Mouse (Mus musculus) lung, postnatal 10 days (tissue): ENCODE data around the gene Prpf40a.

Experiments used
- DNase-seq: peaks from one replicate; pipeline ENCODE4 v3.0.0; 2021

The Prpf40a gene

DNA sequence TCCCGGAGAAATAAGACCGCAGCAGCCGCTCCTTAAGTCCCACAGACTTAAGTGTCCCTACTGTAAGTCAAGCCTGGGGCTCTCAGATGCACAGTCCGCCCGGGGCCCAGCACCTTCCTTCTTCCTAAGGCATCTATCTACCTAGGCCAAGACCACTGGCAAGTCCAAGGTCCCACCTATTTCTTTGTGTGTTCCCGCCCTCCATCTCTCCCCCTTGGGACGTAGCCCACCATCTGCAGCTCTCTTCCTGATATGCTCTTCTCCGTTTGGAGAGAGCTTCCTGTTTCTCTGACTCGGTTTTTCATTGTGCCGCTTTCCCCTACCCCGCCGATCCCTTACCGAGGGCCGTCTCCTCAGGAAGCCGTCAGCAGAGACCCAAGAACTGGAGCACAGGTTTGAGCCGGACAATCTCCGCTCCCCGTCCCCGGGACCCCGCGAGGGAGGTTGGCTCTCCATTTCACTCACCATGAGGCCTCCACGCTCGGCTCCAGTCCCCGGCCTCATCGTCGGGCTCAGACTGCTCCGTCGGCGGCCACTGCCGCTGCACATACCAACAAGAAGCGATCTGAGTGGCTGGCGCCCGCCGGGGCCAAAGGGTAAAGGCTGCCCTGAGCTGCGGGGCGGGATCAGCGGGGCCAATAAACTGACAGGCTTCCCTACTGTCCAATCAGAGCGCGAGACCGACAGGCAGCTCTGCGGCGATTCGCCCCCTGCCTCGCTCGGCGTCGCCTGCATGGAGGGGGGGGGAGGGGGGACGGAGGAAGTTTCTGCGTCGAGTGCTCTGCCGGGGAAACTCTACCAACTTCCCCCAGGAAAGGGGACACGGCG is at the start of gene Prpf40a:
Prpf40a (minus strand) TSS at position 601 of the 828 bp plus-strand sequence.
- DNase-seq = peak; percentile 100

DNA sequence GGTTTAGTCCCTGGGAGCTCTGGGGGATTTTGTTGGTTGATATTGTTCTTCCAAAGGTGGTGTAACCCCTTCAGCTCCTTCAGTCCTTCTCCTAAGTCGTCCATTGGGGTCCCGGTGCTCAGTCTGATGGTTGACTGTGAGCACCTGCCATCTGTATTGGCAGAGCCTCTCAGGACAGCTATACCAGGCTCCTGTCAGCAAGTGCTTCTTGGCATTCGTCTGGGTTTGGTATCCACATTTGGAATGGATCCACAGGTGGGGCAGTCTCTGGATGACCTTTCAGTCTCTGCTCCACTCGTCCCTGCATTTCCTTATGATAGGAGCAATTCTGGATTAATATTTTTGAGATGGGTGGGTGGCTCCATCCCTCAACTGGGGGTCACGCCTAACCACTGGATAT is 31.2 kb upstream of the Prpf40a start:
- DNase-seq = no peak

DNA sequence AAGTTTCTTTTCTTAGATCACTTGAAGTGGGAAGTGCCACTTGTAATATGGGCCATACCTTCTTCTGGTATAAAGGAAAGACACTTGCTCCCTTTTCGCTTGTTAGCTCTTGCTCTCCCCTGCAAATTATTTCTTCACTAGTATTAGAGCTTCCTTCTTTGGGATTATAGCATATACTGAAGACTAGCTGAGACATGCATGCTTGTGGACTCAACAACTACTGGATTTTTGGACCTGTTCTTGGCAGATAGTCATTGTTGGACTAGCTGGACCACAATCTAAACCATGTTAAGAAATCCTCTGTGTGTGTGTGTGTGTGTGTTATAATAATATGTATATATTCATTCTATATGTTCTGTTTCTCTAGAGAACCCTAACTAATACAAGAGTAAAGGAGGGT is 22.4 kb upstream of the Prpf40a start:
- DNase-seq = no peak

DNA sequence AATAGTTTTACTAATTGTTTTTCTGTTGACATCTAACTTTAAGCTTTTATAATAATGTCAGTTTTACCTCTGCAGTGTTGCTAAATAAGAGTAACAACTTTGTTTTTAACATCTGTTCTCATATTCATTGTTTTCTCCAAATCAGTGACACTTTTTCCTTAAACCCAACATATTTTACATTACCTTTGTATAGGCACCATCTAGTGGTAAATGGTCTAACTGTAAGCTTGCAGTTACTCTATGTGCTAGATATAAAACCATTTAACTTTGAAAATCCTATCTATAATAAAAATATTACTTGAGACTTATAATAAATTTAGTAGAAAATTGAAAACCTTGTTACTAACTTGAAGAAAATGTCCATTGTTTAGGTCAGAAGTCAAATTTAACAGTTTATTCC is 15.7 kb upstream of the Prpf40a start:
- DNase-seq = no peak

DNA sequence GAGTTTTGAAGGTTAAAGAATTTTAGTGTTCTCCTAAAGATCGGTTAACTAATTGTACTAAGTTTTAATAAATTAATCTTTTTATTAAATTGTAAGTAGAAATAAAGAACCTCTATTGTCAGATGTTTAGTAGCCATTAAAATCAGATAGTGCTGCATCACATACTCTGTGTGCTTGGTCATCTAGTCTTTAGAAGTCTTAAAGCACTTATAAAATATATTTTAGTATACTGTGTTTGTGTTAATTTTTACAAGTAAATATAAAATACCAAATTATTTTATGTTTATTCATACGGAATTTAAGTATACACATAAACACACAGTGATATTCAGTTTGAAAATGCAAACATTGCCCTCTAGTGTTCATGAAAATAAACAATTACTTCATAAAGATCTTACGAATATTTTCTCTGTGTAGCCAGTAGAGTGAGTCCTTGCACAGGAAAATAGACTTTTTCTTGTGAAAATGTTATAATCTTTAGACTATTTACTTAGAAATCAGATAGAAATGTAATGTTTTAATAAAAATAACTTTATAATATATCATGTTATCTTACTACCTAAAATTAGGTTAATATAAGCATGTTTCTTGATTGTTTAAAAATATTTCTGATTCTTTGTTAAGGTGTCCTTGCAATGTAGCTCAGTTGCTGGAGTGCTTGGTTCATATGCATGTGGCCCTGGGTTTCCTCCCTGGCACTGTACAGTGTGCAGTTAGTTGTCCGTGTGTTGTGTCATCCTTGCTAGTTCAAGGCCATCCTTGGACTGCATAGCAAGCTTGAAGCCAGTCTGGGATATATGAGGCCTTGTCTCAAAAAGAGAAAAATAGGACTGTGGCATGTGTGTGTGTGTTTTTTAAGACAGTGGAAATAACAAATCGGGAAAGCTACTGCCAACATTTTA is 13.5 kb upstream of the Prpf40a start:
- no peak for DNase-seq

DNA sequence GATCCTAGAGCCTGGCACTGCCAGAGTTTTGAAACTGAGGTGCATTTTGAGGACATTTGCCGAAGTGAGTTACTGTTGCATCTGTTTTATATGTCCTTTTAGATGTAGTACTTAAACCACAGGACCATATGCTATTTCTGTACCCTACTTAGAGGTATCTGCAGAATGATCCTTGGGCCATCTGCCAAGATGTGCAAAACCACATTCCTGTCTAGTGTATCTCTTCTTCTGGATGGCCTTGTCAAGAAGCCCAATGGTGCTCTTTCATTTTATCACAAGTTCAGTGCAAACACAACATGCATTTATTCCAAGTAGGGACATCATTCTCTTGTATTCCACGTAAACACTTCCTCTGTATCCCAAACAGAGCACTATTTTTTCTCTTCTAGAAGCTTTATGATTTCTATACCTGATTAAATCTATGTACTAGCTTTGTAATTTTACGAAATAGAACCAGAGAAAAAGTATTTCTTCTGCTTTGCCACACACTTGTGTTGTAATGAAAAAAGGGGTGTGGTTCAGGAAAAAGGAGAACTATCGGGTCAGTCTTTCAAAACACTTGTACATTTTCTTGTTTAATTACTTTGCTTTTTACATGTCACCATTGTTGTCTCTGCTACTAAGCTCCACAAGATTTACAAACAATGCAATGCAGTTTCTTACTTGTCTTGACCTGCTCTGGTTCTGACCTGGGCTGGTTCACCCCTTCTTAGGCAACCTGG is 9.2 kb upstream of the Prpf40a start:
- DNase-seq = no peak

DNA sequence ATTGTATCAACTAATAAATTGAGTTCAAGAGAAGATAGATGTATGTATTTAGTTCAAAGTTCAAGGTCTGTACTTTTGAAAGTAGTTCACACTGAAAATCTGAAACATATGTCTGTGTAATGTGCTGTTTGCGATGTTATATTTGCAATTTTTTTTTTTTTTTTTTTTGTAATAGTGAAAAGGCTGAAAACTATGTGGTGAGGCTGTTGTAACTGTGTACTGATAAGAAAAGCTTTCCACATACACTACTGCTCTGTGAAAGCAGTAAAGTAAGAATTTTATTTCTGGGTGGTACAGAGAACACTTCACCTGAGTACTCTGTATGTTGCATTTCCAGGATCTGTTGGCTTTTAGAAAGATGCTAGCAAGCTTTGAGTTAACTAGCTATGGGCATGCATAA is 8.1 kb upstream of the Prpf40a start:
- DNase-seq = no peak

DNA sequence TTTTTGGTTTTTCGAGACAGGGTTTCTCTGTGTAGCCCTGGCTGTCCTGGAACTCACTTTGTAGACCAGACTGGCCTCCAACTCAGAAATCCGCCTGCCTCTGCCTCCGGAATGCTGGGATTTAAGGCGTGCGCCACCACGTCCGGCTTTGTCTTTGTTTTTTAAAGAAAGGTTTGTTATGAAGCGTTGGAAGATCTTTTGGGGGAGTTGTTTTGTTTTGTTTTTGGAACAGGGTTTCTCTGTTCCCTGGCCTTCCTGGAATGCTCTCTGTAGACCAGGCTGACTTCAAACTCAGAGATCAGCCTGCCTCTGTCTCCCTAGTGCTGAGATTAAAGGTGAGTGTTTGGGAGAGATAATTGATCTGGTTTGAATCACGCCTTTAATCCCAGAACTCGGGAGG is 5.3 kb upstream of the Prpf40a start:
- DNase-seq = no peak

DNA sequence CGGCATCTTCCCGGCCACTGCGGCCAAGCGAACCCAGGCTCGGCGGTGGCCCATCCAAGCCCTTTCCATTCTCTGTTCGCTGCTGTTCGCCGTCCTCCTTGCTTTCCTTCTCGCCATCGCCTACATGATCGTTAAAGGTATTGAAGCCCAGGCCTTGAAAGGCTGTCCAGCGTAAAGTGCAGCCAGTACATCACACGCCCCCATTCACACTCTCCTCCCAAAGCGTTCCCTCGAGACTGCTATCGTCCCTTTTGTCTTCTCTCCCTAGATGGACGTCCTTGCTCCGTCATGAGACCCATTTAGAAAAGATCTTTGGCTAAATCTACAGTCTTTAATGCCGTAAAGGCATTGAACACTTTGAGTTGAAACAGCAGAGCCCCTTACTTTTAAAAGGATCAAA is 1.3 kb upstream of the Prpf40a start:
- no peak for DNase-seq

DNA sequence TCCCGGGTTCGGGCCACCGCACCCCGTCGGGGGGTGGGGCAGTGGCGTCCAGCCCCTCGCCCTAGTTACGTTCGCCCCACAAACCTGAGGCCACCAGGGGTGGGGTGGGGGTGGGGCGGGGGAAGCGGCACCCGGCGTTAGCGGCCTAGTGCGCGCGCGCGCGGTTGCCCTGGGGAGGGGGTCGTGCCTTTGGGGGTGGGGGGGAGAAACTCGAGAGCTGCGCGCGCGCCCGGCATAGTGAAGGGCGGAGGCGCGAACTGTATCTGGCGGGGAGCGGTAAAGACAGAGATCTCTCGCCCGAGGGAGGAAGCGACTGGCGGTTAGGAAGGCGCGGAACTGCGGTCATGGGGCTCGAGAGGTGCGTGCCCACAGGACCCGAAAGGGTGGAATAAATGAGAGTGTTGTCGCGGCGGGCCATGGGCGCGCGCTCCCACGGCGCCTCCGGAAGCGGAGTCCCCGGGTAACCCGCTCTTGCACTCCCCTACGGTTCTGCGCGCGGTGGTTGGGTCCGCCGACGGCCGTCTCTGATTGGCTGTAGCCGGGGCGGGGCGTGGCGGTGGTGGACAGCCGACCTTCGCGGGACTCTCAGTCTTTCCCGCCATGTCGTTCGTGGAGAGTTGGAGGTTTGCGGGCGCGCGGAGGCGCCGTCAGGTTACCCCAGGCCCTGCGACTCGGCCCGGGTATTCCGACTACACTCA is 588 bp upstream of the Prpf40a start, which contains the start of gene Arl6ip6:
Arl6ip6 (plus strand) TSS at position 204 of the 698 bp plus-strand sequence.
- DNase-seq = peak; percentile 99

DNA sequence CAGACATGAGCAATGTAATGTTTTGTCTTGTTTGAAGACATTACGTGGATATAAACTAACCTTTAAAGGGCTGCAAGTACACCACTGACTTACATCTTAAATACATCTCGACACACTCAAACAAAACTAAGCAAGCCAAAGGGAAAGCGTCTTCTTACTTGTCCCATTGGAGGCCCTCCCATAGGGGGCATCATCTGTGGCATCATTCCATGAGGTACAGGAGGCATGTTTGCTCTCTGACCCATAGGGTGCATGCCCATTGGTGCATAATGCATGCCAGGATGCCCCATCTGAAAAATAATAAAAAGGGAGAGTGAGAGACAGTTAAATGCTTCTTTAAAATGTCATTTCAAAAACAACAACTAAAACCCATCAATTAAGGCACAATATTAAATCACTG is 1.3 kb downstream of the Prpf40a start:
- peak; percentile 10 for DNase-seq

DNA sequence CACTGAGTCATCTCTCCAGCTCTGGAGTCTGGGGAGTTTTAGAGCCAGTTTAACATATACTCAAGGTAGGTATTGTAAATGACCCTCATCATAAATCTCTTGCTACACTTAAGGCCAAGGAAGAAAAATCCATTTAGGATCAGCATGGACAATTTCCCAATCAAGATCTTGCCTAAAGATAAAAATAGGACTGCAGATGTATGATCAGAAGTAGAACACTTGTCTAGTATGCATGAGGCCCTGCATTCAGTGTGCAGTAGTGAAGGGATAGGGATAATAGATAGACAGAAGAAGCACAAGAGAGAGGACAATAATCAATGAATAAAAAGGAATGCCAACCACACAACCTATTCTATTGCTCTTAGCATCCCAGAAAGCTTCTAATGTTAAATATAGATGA is 11.2 kb downstream of the Prpf40a start:
- DNase-seq = no peak

DNA sequence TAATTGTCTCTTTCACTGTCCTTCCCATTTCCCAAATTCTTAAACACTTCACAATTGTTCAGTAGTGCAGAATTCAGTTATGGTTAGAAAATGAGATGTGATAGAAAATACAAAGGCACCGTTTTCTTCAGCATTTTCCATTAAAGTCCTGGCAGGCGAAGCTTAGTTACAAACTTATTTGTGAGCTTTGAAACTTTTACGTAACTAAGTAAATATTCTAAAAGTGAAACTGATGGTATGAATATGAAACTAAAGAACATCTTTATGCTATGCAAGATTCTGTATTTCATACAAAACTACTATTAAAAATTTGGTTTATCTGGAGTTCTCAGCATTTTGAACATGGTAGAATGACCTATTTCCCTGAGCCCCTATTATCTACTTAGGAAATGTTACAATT is 12.1 kb downstream of the Prpf40a start:
- no peak for DNase-seq

DNA sequence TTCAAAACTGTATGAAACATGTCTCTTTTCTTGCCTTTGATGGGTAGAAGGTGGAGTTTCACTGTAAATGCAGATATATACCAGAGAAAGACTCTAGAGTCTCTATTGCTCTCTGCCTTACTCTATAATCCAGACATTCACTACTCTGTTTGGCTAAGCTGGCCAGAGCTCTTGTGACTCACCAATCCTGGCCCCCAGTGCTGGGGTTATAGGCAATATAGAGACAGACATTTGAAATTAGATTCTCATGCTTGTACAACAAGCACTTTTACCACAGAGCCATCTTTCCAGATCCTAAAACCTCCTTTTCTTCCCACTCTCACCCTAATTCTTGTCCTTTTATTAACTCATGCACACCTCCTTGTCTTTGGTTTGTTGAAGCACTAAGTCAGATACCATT is 17.1 kb downstream of the Prpf40a start:
- no peak for DNase-seq

DNA sequence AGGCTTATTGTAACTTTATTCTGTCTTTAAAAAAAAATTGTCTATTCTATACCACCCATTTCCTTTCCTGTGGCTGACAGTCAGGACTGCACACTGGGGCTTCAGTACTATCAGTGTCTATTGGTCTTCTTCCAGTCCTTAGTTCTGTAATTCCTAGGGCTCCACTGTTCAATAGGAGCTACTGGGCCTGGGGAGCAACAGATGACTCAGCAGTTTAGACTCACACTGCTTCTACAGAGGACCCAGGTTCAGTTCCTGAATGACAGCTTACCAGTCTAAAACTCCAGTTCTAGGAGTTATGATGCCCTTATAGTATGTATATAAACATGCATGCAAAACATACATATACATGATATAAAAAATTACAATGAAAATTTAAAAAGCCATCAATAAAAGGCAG is 44.2 kb downstream of the Prpf40a start:
- no peak for DNase-seq

DNA sequence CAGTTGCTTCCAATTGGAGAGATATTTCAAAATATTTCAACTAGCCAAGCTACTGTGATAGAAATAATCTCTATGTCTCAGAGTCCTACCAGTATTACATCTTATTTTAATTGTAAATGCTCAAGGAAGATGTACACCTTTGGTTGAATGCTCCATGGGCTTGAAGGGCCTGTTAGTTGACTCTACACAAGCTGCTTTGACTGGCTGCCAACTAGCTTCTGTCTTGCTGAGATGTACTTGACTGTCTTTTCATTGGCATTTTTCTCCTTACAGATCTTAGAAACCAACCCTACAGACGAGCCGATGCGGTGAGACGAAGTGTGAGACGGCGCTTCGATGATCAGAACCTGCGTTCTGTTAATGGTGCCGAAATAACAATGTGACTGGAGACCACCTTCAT is 59.5 kb downstream of the Prpf40a start:
- DNase-seq = no peak

DNA sequence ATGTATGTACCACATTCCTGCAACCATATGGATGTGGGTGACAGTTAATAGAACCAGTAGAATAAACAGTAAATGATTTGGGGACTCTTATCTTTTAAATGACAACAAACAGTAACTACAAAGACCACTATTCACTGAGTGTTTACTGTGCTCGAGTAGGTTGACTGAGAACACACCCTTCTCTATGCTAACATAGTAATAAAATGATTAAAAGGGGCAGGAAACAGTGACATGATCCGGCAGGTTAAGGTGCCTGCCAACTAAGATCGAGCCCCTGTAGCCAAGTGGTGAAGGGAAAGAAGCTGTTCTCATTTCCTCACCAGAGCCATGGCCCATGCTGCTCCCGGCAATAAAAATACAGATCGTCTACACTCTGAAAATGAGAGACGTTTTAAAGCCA is 62.0 kb downstream of the Prpf40a start:
- DNase-seq = no peak

DNA sequence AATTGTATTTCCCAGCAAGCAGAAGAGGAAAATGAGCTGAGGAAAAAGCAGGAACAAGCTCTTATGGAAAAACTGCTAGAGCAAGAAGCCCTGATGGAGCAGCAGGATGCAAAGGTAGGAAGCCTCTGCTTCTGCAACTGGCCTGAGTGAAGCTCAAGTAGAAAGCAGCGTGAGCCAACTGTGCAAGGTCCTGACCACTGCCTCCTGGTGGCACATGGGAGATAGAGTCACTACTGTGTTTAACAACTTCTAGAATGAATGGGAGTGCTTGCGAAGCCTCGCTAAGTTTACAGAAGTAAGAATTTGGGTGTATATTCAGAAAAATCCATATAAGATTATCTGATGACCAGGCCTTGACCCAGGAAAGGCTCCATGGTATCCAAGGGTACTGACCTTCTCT is 65.1 kb downstream of the Prpf40a start:
- peak; percentile 13 for DNase-seq

DNA sequence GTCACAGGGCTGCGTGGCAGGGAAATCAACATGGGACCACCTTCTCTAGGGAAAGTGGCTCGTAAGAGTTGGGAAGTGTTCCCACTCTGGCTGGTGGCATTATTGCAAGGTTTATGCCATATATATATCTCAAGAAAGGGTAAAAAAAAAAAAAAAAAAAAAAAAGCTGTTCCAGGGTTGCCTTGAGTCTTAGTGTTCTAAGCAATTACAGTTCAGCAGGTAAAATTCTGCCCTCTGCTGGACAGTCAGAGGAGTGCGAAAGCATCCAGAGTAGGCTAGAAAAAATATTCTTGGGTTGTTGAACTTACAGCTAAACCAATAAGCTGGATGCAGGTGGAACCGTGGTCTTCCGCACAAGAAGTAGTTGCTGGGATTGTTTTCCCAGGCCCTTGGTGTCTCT is 69.3 kb downstream of the Prpf40a start:
- DNase-seq = peak; percentile 57

DNA sequence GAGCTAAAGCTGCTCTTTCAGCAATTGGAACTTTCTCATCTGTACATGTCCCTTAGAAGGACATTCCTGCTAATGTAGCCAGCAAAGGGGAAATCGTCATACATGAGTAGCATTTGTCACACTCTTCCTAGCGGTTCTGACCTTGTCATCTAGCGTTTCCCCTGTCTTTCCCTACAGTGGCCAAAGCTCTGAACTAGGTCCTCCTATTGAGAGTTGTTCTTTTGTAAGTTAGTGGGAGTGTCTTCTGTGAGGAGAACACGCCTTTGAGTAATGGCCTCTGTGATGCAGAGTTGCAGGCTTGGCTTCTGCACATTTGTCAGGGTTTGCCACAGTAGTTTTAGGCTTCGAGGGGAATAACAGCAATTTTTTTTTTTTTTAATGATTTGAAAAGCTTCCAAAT is 82.5 kb downstream of the Prpf40a start:
- DNase-seq = no peak

DNA sequence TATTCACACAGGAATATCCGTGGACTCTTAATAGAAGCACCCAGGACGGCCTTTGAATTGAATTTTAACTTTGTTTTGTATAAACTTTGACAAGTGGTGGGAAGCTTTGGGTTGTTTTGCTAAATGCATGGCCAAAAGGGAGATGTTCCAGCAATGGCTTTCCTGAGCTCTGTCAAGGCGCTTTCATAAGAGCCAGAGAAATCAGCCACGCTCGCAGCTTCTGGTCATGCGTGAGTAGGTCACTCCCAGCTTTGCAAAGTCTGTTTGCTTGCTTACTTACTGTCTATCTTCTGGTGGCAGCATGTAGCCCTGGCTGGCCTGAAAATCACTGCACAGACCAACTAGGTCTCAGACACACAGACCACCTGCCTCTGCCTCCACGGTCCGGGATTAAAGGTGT is 84.6 kb downstream of the Prpf40a start:
- DNase-seq = no peak

DNA sequence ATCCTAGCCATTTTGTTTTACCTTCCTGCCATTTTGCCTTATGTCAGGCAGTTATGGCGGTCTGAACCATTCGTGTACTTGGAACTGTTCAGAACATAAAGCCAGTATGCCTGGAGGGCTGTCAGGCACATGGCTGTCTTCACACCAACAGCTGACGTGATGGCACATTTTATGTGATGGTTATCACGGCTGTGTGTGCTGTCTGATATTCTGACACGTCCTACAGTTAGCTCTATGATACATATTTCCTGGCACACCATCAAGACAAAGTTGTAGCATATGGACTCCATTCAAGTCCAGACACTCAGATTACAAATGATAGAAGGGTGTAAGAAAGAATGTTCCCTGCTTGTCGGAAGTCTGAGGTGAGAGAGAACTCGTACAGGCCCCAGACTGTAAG is 85.0 kb downstream of the Prpf40a start:
- no peak for DNase-seq

DNA sequence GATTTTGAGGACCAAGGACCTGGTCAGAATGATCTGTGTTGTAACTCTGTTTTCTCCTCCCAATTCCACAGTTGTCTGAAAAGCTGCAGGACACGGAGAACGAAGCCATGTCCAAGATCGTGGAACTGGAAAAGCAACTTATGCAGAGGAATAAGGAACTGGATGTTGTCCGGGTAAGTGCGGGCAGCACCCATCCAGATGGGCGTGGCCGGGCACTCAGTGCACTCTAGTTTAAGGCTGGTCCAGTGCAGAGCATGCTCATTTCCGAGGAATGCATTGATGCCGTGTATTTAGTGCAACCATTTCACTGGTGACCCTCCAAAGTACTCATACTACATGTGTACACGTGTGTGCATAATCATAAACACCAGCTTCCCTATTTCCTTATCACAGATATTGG is 85.7 kb downstream of the Prpf40a start:
- peak; percentile 7 for DNase-seq
